Mouse (Mus musculus): ENCODE data around the gene Cmc2. TPM values are rescaled to one million over a fixed set of nuclear protein-coding genes. Genes with fewer than 3 reads are reported as not detected.

Cmc2 gene
- polyA plus RNA-seq (2015; fragmentation: Nextera tagmentation; extraction: Ambion mirVana) = 79.4 and 89.3 TPM in 2 replicates

DNA sequence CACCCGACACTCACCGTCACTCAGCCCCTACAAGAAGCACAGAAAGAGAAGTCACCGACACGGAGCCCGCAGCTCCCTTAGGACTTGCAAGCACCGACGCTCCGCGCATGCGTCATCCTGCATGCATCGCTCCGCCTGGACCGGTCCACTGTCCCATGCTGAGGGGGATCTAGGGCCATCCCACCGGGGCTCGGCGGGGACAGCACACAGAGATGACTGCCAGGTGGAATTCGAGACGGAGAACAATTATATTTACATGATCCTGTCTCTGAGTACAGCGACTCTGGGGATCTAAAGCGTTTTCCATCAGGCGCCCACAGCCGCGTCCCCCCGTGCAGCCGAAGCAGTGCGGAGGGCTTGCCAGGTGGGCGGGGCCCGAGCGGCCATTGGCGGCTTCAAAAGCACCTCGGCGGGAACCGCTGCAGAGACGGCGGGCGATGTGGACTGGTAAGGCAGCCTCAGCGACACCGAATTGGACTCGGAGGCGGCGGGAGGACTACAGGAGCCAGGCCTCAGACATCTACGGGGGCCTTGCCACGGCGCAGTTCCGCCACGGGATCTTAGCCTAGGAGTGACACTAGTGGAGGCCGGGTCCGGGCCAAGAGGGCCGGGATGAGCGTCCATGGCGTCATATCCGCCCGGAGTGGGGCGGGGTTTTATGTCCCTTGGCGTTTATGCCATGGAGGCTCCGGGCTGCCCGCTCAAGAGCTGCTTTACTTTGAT is at the start of gene Cmc2, which contains the start of gene Cenpn:
Cmc2 (minus strand) TSS at position 119 of the 723 bp plus-strand sequence.
Cenpn (plus strand) TSS at position 394 of the 723 bp plus-strand sequence.
- peak within 1 kb of the TSS; percentile 84 for H3K27ac ChIP-seq (ENCODE audit: low read length)
- ATAC-seq (ENCODE audit: low FRiP score, low TSS enrichment) = peak; percentile 97
- WGBS = under 1% methylated on average over 56 of the region's 57 CpGs

GRCm38 (mm10) chr8:116969531-116969930 is 48.3 kb upstream of the Cmc2 start:
- 82% methylated on average over 6 of the region's 6 CpGs for WGBS
- no peaks in the 10 kb centered on the region for H3K27me3 ChIP-seq (ENCODE audit: insufficient read depth, low read length)
- no peak for ATAC-seq (ENCODE audit: low FRiP score, low TSS enrichment)

More for the DNA sequence above, at the start of gene Cmc2, which contains the start of gene Cenpn:
- Histone ChIP-seq H3K4me1 (ENCODE audit: insufficient read depth, low read length) (peaks cover 11% of the 10 kb centered on the region), H3K27me3 (ENCODE audit: insufficient read depth, low read length) (no peaks in the 10 kb centered on the region), H3K36me3 (ENCODE audit: insufficient read depth, low read length) (peaks cover 6% of the 10 kb centered on the region; the same call in 1 of the 2 replicates), H3K9ac (replicated peaks; ENCODE audit: low read length) (peak within 1 kb of the TSS; percentile 80), H3K4me3 (ENCODE audit: low read length) (peak within 1 kb of the TSS; percentile 79), H3K9me3 (ENCODE audit: low read length) (no peaks in the 10 kb centered on the region), H3K4me2 (replicated peaks; ENCODE audit: low read depth, low read length) (peak within 1 kb of the TSS; percentile 81)

DNA sequence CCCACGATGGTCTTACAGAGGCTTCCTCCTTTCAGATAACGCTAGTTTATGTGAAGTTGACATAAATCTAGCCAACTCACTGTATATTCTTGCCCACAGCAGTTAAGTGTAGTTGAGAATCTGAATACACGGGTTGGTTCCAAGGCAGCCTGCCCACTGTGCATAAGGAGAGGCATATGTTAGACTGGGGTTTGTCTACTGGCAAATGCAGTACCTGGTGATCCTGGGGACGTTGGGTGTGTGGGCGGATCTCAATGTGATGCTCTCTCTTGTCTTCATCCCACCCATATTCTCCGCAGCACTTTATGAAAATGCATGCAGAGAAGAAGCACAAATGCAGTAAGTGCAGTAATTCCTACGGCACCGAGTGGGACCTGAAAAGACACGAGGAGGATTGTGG is 33.2 kb upstream of the Cmc2 start:
- Histone ChIP-seq H3K9ac (replicated peaks; ENCODE audit: low read length) (no peak overlapping the region), H3K9me3 (ENCODE audit: low read length) (no peaks in the 10 kb centered on the region), H3K4me3 (ENCODE audit: low read length) (no peak overlapping the region), H3K4me1 (ENCODE audit: insufficient read depth, low read length) (0 out of 2 replicates have a peak, but pooled peaks cover 3% of the 10 kb centered on the region), H3K4me2 (replicated peaks; ENCODE audit: low read depth, low read length) (no peak overlapping the region), H3K36me3 (ENCODE audit: insufficient read depth, low read length) (peaks cover 39% of the 10 kb centered on the region), H3K27ac (ENCODE audit: low read length) (no peak overlapping the region), H3K27me3 (ENCODE audit: insufficient read depth, low read length) (no peaks in the 10 kb centered on the region)
- no peak for ATAC-seq (ENCODE audit: low FRiP score, low TSS enrichment)
- 91% methylated on average over 9 of the region's 9 CpGs for WGBS

More at GRCm38 (mm10) chr8:116969531-116969930, 48.3 kb upstream of the Cmc2 start:
- no peaks in the 10 kb centered on the region for H3K36me3 ChIP-seq (ENCODE audit: insufficient read depth, low read length)
- H3K27ac ChIP-seq (ENCODE audit: low read length) = no peak overlapping the region
- H3K4me2 ChIP-seq (replicated peaks; ENCODE audit: low read depth, low read length) = no peak overlapping the region
- H3K4me3 ChIP-seq (ENCODE audit: low read length) = no peak overlapping the region
- no peak overlapping the region for H3K9ac ChIP-seq (replicated peaks; ENCODE audit: low read length)
- H3K4me1 ChIP-seq (ENCODE audit: insufficient read depth, low read length) = no peaks in the 10 kb centered on the region
- no peaks in the 10 kb centered on the region for H3K9me3 ChIP-seq (ENCODE audit: low read length)

- no peak for ATAC-seq (ENCODE audit: low FRiP score, low TSS enrichment)
- Histone ChIP-seq H3K9me3 (ENCODE audit: low read length) (no peaks in the 10 kb centered on the region), H3K27me3 (ENCODE audit: insufficient read depth, low read length) (no peaks in the 10 kb centered on the region), H3K4me1 (ENCODE audit: insufficient read depth, low read length) (0 out of 2 replicates have a peak, but pooled peaks cover 3% of the 10 kb centered on the region), H3K9ac (replicated peaks; ENCODE audit: low read length) (no peak overlapping the region), H3K4me2 (replicated peaks; ENCODE audit: low read depth, low read length) (no peak overlapping the region), H3K27ac (ENCODE audit: low read length) (no peak overlapping the region), H3K4me3 (ENCODE audit: low read length) (no peak overlapping the region), H3K36me3 (ENCODE audit: insufficient read depth, low read length) (peaks cover 34% of the 10 kb centered on the region)
- WGBS = 84% methylated on average over 8 of the region's 8 CpGs
Observed at GRCm38 (mm10) chr8:116952428-116952827, 31.2 kb upstream of the Cmc2 start.

- no peak overlapping the region for H3K27ac ChIP-seq (ENCODE audit: low read length)
- no peak for ATAC-seq (ENCODE audit: low FRiP score, low TSS enrichment)
- WGBS = 83% methylated on average over 2 of the region's 2 CpGs
Observed at GRCm38 (mm10) chr8:116951778-116952177, 30.5 kb upstream of the Cmc2 start.

DNA sequence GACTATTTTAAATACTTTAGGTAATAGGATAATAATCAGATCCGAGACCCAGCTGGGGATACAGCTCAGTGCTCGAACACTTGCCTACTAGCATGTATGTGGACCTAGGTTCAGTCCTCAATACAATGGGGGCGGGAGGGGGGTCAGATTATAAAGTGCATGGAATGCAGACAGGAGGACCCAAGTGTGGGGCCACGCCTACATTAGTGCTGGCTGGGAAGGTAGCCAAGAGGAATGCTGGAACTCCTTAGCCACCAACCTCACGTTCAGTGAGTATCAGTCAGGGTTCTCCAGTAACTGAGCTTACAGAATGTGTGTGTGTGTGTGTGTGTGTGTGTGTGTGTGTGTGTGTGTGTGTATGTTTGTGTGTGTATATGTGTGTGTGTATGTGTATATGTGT is 30.1 kb upstream of the Cmc2 start:
- no peaks in the 10 kb centered on the region for H3K9me3 ChIP-seq (ENCODE audit: low read length)
- H3K36me3 ChIP-seq (ENCODE audit: insufficient read depth, low read length) = peaks cover 23% of the 10 kb centered on the region
- no peak overlapping the region for H3K9ac ChIP-seq (replicated peaks; ENCODE audit: low read length)
- 0 out of 2 replicates have a peak, but pooled peaks cover 5% of the 10 kb centered on the region for H3K4me1 ChIP-seq (ENCODE audit: insufficient read depth, low read length)
- no peaks in the 10 kb centered on the region for H3K27me3 ChIP-seq (ENCODE audit: insufficient read depth, low read length)
- H3K4me2 ChIP-seq (replicated peaks; ENCODE audit: low read depth, low read length) = no peak overlapping the region
- 62% methylated on average over 5 of the region's 5 CpGs for WGBS
- no peak overlapping the region for H3K4me3 ChIP-seq (ENCODE audit: low read length)
- H3K27ac ChIP-seq (ENCODE audit: low read length) = no peak overlapping the region
- peak; percentile 65; the same call in 1 of the 2 replicates for ATAC-seq (ENCODE audit: low FRiP score, low TSS enrichment)

More at GRCm38 (mm10) chr8:116951778-116952177, 30.5 kb upstream of the Cmc2 start:
- Histone ChIP-seq H3K36me3 (ENCODE audit: insufficient read depth, low read length) (peaks cover 28% of the 10 kb centered on the region), H3K4me1 (ENCODE audit: insufficient read depth, low read length) (0 out of 2 replicates have a peak, but pooled peaks cover 5% of the 10 kb centered on the region), H3K9me3 (ENCODE audit: low read length) (no peaks in the 10 kb centered on the region), H3K4me3 (ENCODE audit: low read length) (no peak overlapping the region), H3K27me3 (ENCODE audit: insufficient read depth, low read length) (no peaks in the 10 kb centered on the region), H3K4me2 (replicated peaks; ENCODE audit: low read depth, low read length) (no peak overlapping the region), H3K9ac (replicated peaks; ENCODE audit: low read length) (no peak overlapping the region)

GRCm38 (mm10) chr8:116947589-116947988 is 26.3 kb upstream of the Cmc2 start:
- H3K36me3 ChIP-seq (ENCODE audit: insufficient read depth, low read length) = 0 out of 2 replicates have a peak, but pooled peaks cover 3% of the 10 kb centered on the region
- no peak overlapping the region for H3K4me3 ChIP-seq (ENCODE audit: low read length)
- ATAC-seq (ENCODE audit: low FRiP score, low TSS enrichment) = no peak
- no peak overlapping the region for H3K9ac ChIP-seq (replicated peaks; ENCODE audit: low read length)
- H3K27me3 ChIP-seq (ENCODE audit: insufficient read depth, low read length) = no peaks in the 10 kb centered on the region
- H3K4me2 ChIP-seq (replicated peaks; ENCODE audit: low read depth, low read length) = no peak overlapping the region
- no peak overlapping the region for H3K27ac ChIP-seq (ENCODE audit: low read length)
- H3K4me1 ChIP-seq (ENCODE audit: insufficient read depth, low read length) = peaks cover 20% of the 10 kb centered on the region
- WGBS = 87% methylated on average over 7 of the region's 7 CpGs
- no peaks in the 10 kb centered on the region for H3K9me3 ChIP-seq (ENCODE audit: low read length)

DNA sequence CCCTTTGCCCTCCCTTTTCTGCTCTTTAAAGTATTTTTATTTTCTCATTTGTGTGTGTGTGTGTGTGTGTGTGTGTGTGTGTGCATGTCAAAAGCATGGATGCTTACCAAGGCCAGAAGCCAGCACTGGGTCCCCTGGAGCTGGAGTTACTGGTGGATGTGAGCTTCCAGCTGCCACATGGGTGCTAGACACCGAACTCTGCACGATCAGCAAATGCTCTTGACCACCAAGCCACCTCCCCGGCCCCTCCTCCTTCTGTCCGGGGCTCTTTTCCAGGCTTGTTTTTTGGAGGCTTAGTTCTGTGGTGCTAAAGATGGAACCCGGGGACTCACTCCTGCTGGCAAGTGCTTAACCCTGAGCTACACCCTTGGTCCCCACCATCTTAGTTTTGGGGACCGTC is 25.6 kb upstream of the Cmc2 start:
- Histone ChIP-seq H3K9ac (replicated peaks; ENCODE audit: low read length) (no peak overlapping the region), H3K9me3 (ENCODE audit: low read length) (no peaks in the 10 kb centered on the region), H3K27ac (ENCODE audit: low read length) (no peak overlapping the region), H3K27me3 (ENCODE audit: insufficient read depth, low read length) (no peaks in the 10 kb centered on the region), H3K4me3 (ENCODE audit: low read length) (no peak overlapping the region), H3K4me1 (ENCODE audit: insufficient read depth, low read length) (peaks cover 20% of the 10 kb centered on the region), H3K36me3 (ENCODE audit: insufficient read depth, low read length) (0 out of 2 replicates have a peak, but pooled peaks cover 3% of the 10 kb centered on the region), H3K4me2 (replicated peaks; ENCODE audit: low read depth, low read length) (no peak overlapping the region)
- WGBS = 78% methylated on average over 6 of the region's 6 CpGs
- ATAC-seq (ENCODE audit: low FRiP score, low TSS enrichment) = no peak

DNA sequence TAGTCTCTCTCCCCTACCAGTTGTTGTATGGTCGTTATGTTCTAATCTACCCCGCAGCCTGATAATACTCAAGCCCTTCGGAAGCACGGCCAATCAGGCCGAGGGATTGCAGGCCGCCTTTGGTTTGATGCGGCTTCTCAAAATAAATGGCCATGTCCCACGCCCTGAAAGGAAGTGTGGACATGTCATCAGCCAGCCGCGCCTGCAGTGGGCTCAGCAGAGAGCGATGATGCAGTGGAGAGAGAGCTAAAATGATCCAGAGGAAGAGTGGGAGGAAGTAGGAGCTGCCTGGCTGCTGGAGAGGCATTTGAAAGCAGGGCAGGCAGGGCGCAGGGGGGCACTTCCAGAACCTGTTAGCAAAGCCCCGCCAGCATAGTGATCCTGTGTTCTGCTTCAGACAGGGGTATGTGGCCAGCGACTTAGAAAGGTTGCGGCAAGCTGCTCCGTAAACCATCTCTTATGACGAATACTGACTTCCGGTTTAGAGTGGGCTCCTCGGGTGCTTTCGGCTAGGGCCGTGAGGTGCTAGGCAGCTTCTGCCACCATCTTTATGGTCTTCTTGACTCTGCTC is 25.1 kb upstream of the Cmc2 start:
- Histone ChIP-seq H3K9me3 (ENCODE audit: low read length) (no peaks in the 10 kb centered on the region), H3K36me3 (ENCODE audit: insufficient read depth, low read length) (0 out of 2 replicates have a peak, but pooled peaks cover 3% of the 10 kb centered on the region), H3K27me3 (ENCODE audit: insufficient read depth, low read length) (no peaks in the 10 kb centered on the region), H3K4me3 (ENCODE audit: low read length) (no peak overlapping the region), H3K27ac (ENCODE audit: low read length) (no peak overlapping the region), H3K9ac (replicated peaks; ENCODE audit: low read length) (0 out of 2 replicates have a peak overlapping the region, but pooled peaks have one; percentile 2), H3K4me1 (ENCODE audit: insufficient read depth, low read length) (peaks cover 18% of the 10 kb centered on the region), H3K4me2 (replicated peaks; ENCODE audit: low read depth, low read length) (0 out of 2 replicates have a peak overlapping the region, but pooled peaks have one; percentile 14)
- 67% methylated on average over 21 of the region's 21 CpGs for whole genome bisulfite sequencing
- ATAC-seq (ENCODE audit: low FRiP score, low TSS enrichment) = no peak

Data from kidney, embryonic 16.5 days (tissue).